Mouse (Mus musculus) bone marrow macrophage, adult 2 months (primary cell): ENCODE data around the gene Slc1a1. TPM values are rescaled to one million over a fixed set of nuclear protein-coding genes. Genes with fewer than 3 reads are reported as not detected.

Experiments
- H3K27ac ChIP-seq: 2 replicates; pipeline ENCODE4 v1.5.1; 2012; ENCODE audit warnings: low read depth, low read length; ENCODE audit not compliant: insufficient read depth
- H3K4me1 ChIP-seq: 2 replicates; pipeline ENCODE4 v1.6.1; 2012; ENCODE audit warnings: low read length; ENCODE audit not compliant: control insufficient read depth, insufficient read depth
- H3K4me3 ChIP-seq: 2 replicates; pipeline ENCODE4 v1.5.1; 2012; ENCODE audit warnings: mild to moderate bottlenecking, low read length, moderate library complexity; ENCODE audit not compliant: insufficient read depth
- CTCF ChIP-seq: IDR thresholded peaks from 2 replicates; pipeline ENCODE4 v1.5.1; 2012; ENCODE audit warnings: low read depth, mild to moderate bottlenecking, low read length, moderate library complexity
- POLR2A ChIP-seq: IDR thresholded peaks from 2 replicates; pipeline ENCODE4 v1.6.1; 2012; ENCODE audit warnings: mild to moderate bottlenecking, low read depth, low read length, borderline replicate concordance
- polyA plus RNA-seq: library from polyadenylated mRNA; stranded (reverse); fragments of >200 nt; gene quantifications from 2 replicates; pipeline ENCODE4 v1.2.4, GENCODE M21; 2012; ENCODE audit not compliant: missing spikeins, insufficient read depth, insufficient read length

The Slc1a1 gene
- polyA plus RNA-seq, 1 experiment, result not detected

DNA sequence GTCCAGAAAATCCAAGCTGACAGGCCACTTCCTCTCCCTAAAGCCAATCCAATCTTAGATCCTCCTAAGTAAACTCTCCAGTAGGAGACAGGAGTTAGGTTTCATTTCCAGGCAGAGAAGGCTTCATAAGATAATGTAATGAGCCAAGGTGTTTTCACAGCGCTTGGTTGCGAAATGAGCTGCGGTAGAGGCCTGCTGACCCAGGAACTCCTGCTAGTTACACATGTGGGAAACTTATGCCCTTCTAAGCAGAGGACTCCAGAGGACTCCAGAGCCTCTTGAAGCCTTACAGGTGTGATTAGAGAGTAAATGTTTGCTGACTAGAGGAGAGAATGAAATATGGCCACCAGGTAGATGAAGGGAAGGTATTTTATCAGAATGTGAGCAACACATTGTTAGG is 15.7 kb downstream of the Slc1a1 start:
- TF ChIP-seq CTCF, result no peak
- no peak for TF ChIP-seq POLR2A
- H3K4me3 ChIP-seq, result no peak overlapping the region

GRCm38 (mm10) chr19:28852001-28852400 is 17.2 kb downstream of the Slc1a1 start:
- no peak overlapping the region for H3K4me3 ChIP-seq

More for the DNA sequence above, 15.7 kb downstream of the Slc1a1 start:
- no peaks in the 10 kb centered on the region for H3K4me1 ChIP-seq
- no peak overlapping the region for H3K27ac ChIP-seq

DNA sequence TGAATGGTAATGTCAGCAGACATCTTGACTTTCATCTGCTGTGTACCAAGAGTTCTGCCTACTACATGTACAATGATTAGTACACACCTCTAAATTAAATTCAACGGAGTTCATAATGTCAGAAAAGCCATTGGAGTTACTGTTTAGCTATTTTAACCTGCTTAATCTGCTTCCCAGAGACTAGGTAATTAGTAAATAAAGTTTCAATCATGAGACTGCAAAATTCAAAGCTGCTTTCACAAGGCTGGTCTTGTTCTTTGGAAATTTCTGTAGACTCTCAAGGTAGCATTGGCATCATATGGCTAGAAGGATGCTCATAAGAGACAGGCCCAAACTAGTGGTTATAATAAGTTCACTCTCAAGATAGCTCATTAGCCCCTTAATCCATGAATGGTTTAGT is 20.0 kb downstream of the Slc1a1 start:
- no peak for TF ChIP-seq CTCF
- no peak for TF ChIP-seq POLR2A
- no peak overlapping the region for H3K27ac ChIP-seq

More at GRCm38 (mm10) chr19:28852001-28852400, 17.2 kb downstream of the Slc1a1 start:
- TF ChIP-seq POLR2A (no peak), CTCF (no peak)
- H3K27ac ChIP-seq, result no peak overlapping the region
- H3K4me1 ChIP-seq, result no peaks in the 10 kb centered on the region

GRCm38 (mm10) chr19:28860246-28860645 is 25.4 kb downstream of the Slc1a1 start:
- no peaks in the 10 kb centered on the region for H3K4me1 ChIP-seq
- H3K27ac ChIP-seq, result no peak overlapping the region
- no peak overlapping the region for H3K4me3 ChIP-seq
- TF ChIP-seq POLR2A (no peak), CTCF (no peak)

More for the DNA sequence above, 20.0 kb downstream of the Slc1a1 start:
- H3K4me1 ChIP-seq, result no peaks in the 10 kb centered on the region
- H3K4me3 ChIP-seq, result no peak overlapping the region

- Histone ChIP-seq H3K4me3 (no peak overlapping the region), H3K27ac (no peak overlapping the region), H3K4me1 (no peaks in the 10 kb centered on the region)
- no peak for TF ChIP-seq CTCF
Measured at GRCm38 (mm10) chr19:28863626-28864025, 28.8 kb downstream of the Slc1a1 start.

GRCm38 (mm10) chr19:28864981-28865380 is 30.1 kb downstream of the Slc1a1 start:
- TF ChIP-seq CTCF, result no peak
- no peak for TF ChIP-seq POLR2A

GRCm38 (mm10) chr19:28865501-28865900 is 30.7 kb downstream of the Slc1a1 start:
- H3K27ac ChIP-seq, result no peak overlapping the region
- no peak for TF ChIP-seq POLR2A
- TF ChIP-seq CTCF, result no peak
- H3K4me1 ChIP-seq, result no peaks in the 10 kb centered on the region
- H3K4me3 ChIP-seq, result no peak overlapping the region

More at GRCm38 (mm10) chr19:28864981-28865380, 30.1 kb downstream of the Slc1a1 start:
- no peak overlapping the region for H3K27ac ChIP-seq
- no peak overlapping the region for H3K4me3 ChIP-seq
- H3K4me1 ChIP-seq, result no peaks in the 10 kb centered on the region

- H3K4me1 ChIP-seq, result no peaks in the 10 kb centered on the region
- no peak overlapping the region for H3K27ac ChIP-seq
- no peak for TF ChIP-seq POLR2A
- no peak for TF ChIP-seq CTCF
- no peak overlapping the region for H3K4me3 ChIP-seq
Measured at GRCm38 (mm10) chr19:28869251-28869855, 34.5 kb downstream of the Slc1a1 start.

- TF ChIP-seq CTCF, result no peak
- TF ChIP-seq POLR2A, result no peak
- H3K4me3 ChIP-seq, result no peak overlapping the region
- H3K27ac ChIP-seq, result no peak overlapping the region
Measured at GRCm38 (mm10) chr19:28870351-28870750, 35.5 kb downstream of the Slc1a1 start.

DNA sequence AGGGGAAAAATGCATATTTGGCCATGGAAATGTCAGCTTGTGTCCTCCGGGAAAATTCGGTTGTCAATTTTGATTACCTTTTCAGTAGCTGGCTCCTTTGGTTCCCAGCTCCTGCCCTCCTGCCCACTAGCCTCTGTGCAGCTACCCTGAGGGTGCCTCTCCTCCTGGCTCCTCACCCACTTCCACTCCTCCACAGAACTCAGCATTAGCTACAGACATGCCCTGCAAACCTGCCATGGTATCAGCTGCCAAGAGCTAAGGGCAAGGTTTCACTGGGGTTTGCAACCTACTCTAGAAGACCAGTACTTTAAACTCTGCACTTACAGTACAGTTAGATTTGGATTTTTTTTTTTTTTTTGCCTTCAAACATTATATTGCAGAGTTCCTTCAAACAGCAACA is 44.6 kb downstream of the Slc1a1 start:
- no peak overlapping the region for H3K27ac ChIP-seq
- H3K4me1 ChIP-seq, result no peaks in the 10 kb centered on the region
- no peak overlapping the region for H3K4me3 ChIP-seq

More at GRCm38 (mm10) chr19:28870351-28870750, 35.5 kb downstream of the Slc1a1 start:
- H3K4me1 ChIP-seq, result no peaks in the 10 kb centered on the region

More for the DNA sequence above, 44.6 kb downstream of the Slc1a1 start:
- TF ChIP-seq POLR2A (no peak), CTCF (no peak)
